Mouse (Mus musculus) megakaryocyte, embryonic 14.5 days (primary cell): ENCODE measurements at regions not wholly inside any gene's neighbourhood (a gene's known extent, or its start where the extent isn't known, plus 50 kb on each side); places are given as distances from the start of the nearest gene placed in this dataset.

Experiments used
- FLI1 ChIP-seq: IDR thresholded peaks from 2 replicates; pipeline ENCODE4 v1.6.1; 2012; ENCODE audit warnings: low read length, inconsistent platforms, mixed read lengths
- GATA1 ChIP-seq: IDR thresholded peaks from 3 replicates; pipeline ENCODE4 v1.6.1; 2012; ENCODE audit warnings: mixed read lengths, low read length, inconsistent platforms, borderline replicate concordance

DNA sequence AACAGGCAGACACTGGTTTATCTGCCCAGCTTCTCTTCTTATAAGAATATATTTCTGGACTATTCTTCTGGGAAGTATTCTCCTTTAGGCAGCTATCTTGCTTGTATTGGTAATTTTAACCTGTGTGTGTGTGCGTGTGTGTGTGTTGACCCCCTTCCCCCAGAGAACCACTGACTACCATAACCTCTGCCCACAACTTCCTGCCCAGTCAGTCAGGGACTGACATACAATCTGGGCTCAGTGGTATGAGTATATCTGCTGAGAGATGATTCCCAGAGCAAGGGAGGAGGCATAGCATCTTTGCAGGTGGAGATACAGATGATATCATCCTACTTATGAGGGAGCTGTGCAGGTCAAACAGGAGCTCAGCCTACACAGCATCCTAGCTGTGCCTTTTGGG lies 65.8 kb downstream of the Odc1 start:
- no peak for TF ChIP-seq GATA1
- TF ChIP-seq FLI1, result no peak
